Mouse (Mus musculus) layer of hippocampus, postnatal 14 days (tissue): ENCODE data around the gene Prtn3. TPM values are rescaled to one million over a fixed set of nuclear protein-coding genes. Genes with fewer than 3 reads are reported as not detected.

Source experiments
- DNase-seq, 2 experiments: peaks; one replicate each; pipeline ENCODE4 v3.0.0; 2021 to 2022; ENCODE audit warnings: low spot score in 2 of 2, mixed read lengths in 1 of 2
- long read RNA-seq, 2 experiments: library from polyadenylated mRNA; stranded (forward); transcript quantifications; one replicate each; pipeline ENCODE4 v2.0.0; 2021
- total RNA-seq, 2 experiments: library from RNA; stranded (reverse); gene quantifications; 2 replicates each; pipeline ENCODE4 v1.2.3; 2021

Prtn3 gene
- total RNA-seq, result 1 to 10 TPM; 2.3 to 3.0 TPM
- long read RNA-seq, experiment 1, partial matches to known transcripts, result 0 of 2 reads
- long read RNA-seq, experiment 1, other reads (novel, unspliced or antisense), result 1 of 2 reads
- long read RNA-seq, experiment 2, partial matches to known transcripts, result 0 of 2 reads
- long read RNA-seq, experiment 2, other reads (novel, unspliced or antisense), result 1 of 2 reads

GRCm38 (mm10) chr10:79874290-79874862 lies at the start of gene Prtn3, which contains the start of gene Plppr3:
Gene Prtn3, plus strand, starts transcription at chr10:79874476.
Gene Plppr3, minus strand, starts transcription at chr10:79874634.
- DNase-seq, result no peak

GRCm38 (mm10) chr10:79831583-79831982 lies 42.7 kb upstream of the Prtn3 start:
- no peak for DNase-seq

- no peak for DNase-seq
Observed at GRCm38 (mm10) chr10:79832026-79832785, 42.1 kb upstream of the Prtn3 start.

- DNase-seq, result no peak
Observed at GRCm38 (mm10) chr10:79832786-79833181, 41.5 kb upstream of the Prtn3 start.

GRCm38 (mm10) chr10:79834769-79835398 lies 39.4 kb upstream of the Prtn3 start:
- peak; percentile 75 to 79 for DNase-seq

GRCm38 (mm10) chr10:79836918-79837317 lies 37.4 kb upstream of the Prtn3 start:
- DNase-seq, result no peak

- DNase-seq, result no peak
Observed at GRCm38 (mm10) chr10:79838151-79838550, 36.1 kb upstream of the Prtn3 start.

- DNase-seq, result no peak
Observed at GRCm38 (mm10) chr10:79840091-79840490, 34.2 kb upstream of the Prtn3 start.

- DNase-seq, result peak in 1 of 2 experiments; percentile 60
Observed at GRCm38 (mm10) chr10:79840644-79841551, 33.4 kb upstream of the Prtn3 start.

- DNase-seq, result no peak
Observed at GRCm38 (mm10) chr10:79842322-79842721, 32.0 kb upstream of the Prtn3 start.

GRCm38 (mm10) chr10:79843476-79843875 lies 30.8 kb upstream of the Prtn3 start:
- DNase-seq, result no peak

GRCm38 (mm10) chr10:79846553-79846952 lies 27.7 kb upstream of the Prtn3 start:
- no peak for DNase-seq

- DNase-seq, result no peak
Observed at GRCm38 (mm10) chr10:79849941-79850628, 24.2 kb upstream of the Prtn3 start.

- no peak for DNase-seq
Observed at GRCm38 (mm10) chr10:79851653-79852052, 22.6 kb upstream of the Prtn3 start.

- no peak for DNase-seq
Observed at GRCm38 (mm10) chr10:79852107-79852789, 22.0 kb upstream of the Prtn3 start.

GRCm38 (mm10) chr10:79852827-79853226 lies 21.4 kb upstream of the Prtn3 start:
- no peak for DNase-seq

GRCm38 (mm10) chr10:79853392-79853791 lies 20.9 kb upstream of the Prtn3 start:
- peak; percentile 92 to 95 for DNase-seq

- peak; percentile 98 to 100 for DNase-seq
Observed at GRCm38 (mm10) chr10:79853860-79854795, 20.1 kb upstream of the Prtn3 start, which contains the start of gene Ptbp1. Gene Ptbp1, plus strand, starts transcription at chr10:79854427.
